Mouse (Mus musculus): ENCODE measurements around the gene Tuba3b. TPM values are rescaled to one million over a fixed set of nuclear protein-coding genes. Genes with fewer than 3 reads are reported as not detected.

The Tuba3b gene
- polyA plus RNA-seq, 1 experiment from 2014 or later = not detected

- DNase-seq (ENCODE audit: low spot score) (no peak), ATAC-seq (ENCODE audit: low read depth) (no peak)
- H3K4me1 ChIP-seq (ENCODE audit: control insufficient read depth, insufficient read depth, low read length) = no peaks in the 10 kb centered on the region
- 0 out of 2 replicates have a peak, but pooled peaks cover 5% of the 10 kb centered on the region for H3K9me3 ChIP-seq (ENCODE audit: control insufficient read depth, low read length)
- H3K27me3 ChIP-seq (replicated peaks; ENCODE audit: control insufficient read depth, insufficient read depth, low read length) = no peaks in the 10 kb centered on the region
- no peaks in the 10 kb centered on the region for H3K36me3 ChIP-seq (ENCODE audit: control insufficient read depth, insufficient read depth, low read length)
- WGBS = 88% methylated on average over 3 of the region's 3 CpGs
- H3K4me3 ChIP-seq (ENCODE audit: low read depth, low read length) = no peak overlapping the region
- no peak overlapping the region for H3K9ac ChIP-seq (ENCODE audit: low read depth, low read length)
- H3K27ac ChIP-seq (replicated peaks; ENCODE audit: low read depth, low read length) = no peak overlapping the region
- no peak overlapping the region for H3K4me2 ChIP-seq (ENCODE audit: low read depth, low read length)
Observed at GRCm38 (mm10) chr6:145665751-145666150, 50.2 kb downstream of the Tuba3b start.

DNA sequence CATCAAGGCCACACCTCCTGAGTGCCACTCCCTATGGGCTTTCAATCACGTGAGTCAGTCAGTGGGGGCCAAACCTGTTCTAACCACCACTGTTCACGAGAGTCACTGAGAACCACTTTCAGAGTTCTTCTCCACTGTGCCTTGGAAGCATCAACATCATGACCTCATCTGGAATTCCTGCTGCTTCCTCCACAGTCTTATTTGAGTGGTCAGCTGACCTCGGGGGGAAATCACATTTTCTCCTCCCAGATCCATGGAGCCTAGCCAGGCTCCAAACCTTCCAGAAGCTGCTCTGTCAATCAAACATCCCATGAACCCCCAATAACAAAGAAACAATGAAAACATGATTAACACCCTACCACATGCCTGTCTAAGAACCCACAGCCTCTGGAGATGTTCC is 52.1 kb downstream of the Tuba3b start:
- no peak for ATAC-seq (ENCODE audit: low read depth)

DNA sequence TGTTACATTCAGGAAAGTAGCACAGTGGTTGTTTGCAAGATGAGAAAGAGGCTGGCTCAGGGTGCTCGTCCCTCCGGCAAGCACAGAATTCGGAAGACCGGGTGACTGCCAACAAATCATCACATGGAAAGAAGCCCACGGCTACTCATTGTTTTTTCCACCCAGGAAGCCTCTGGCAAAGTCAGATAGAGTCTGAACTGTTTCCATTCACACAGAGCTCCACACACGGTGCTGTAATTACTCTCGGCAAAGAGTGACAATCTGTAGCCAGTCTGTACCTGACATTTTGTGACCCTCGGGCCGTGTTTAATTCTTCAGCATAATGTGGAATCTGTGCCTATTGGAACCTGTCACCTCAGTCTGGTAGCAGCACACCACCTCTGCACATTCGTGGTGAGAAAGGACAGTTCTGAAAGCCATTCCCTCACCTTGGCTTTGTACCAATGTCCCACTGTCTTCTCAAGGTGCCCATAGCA is 54.1 kb downstream of the Tuba3b start:
- Histone ChIP-seq H3K27me3 (replicated peaks; ENCODE audit: control insufficient read depth, insufficient read depth, low read length) (no peaks in the 10 kb centered on the region), H3K9me3 (ENCODE audit: control insufficient read depth, low read length) (0 out of 2 replicates have a peak, but pooled peaks cover 5% of the 10 kb centered on the region), H3K4me1 (ENCODE audit: control insufficient read depth, insufficient read depth, low read length) (no peaks in the 10 kb centered on the region), H3K9ac (ENCODE audit: low read depth, low read length) (no peak overlapping the region), H3K36me3 (ENCODE audit: control insufficient read depth, insufficient read depth, low read length) (no peaks in the 10 kb centered on the region), H3K4me2 (ENCODE audit: low read depth, low read length) (no peak overlapping the region), H3K27ac (replicated peaks; ENCODE audit: low read depth, low read length) (no peak overlapping the region), H3K4me3 (ENCODE audit: low read depth, low read length) (no peak overlapping the region)
- WGBS = 56% methylated on average over 10 of the region's 10 CpGs
- no peak for ATAC-seq (ENCODE audit: low read depth)
- no peak for DNase-seq (ENCODE audit: low spot score)

More for the DNA sequence above, 52.1 kb downstream of the Tuba3b start:
- no peak overlapping the region for H3K9ac ChIP-seq (ENCODE audit: low read depth, low read length)
- H3K36me3 ChIP-seq (ENCODE audit: control insufficient read depth, insufficient read depth, low read length) = no peaks in the 10 kb centered on the region
- no peak for DNase-seq (ENCODE audit: low spot score)
- H3K4me2 ChIP-seq (ENCODE audit: low read depth, low read length) = no peak overlapping the region
- no peaks in the 10 kb centered on the region for H3K27me3 ChIP-seq (replicated peaks; ENCODE audit: control insufficient read depth, insufficient read depth, low read length)
- H3K9me3 ChIP-seq (ENCODE audit: control insufficient read depth, low read length) = 0 out of 2 replicates have a peak, but pooled peaks cover 5% of the 10 kb centered on the region
- H3K4me1 ChIP-seq (ENCODE audit: control insufficient read depth, insufficient read depth, low read length) = no peaks in the 10 kb centered on the region
- no peak overlapping the region for H3K4me3 ChIP-seq (ENCODE audit: low read depth, low read length)
- 53% methylated on average over 3 of the region's 3 CpGs for WGBS
- H3K27ac ChIP-seq (replicated peaks; ENCODE audit: low read depth, low read length) = no peak overlapping the region

Other genes with a start within 250 kb of the Tuba3b start
- 1.3 TPM in 2 replicates for gene Lmntd1, start 1.4 kb upstream of the Tuba3b start, polyA plus RNA-seq (2014; fragmentation: Nextera tagmentation; extraction: Ambion mirVana)
- gene Rassf8, start 131.0 kb downstream of the Tuba3b start, polyA plus RNA-seq (2014; fragmentation: Nextera tagmentation; extraction: Ambion mirVana) = 13.9 and 16.6 TPM in 2 replicates
- 3.0 and 3.3 TPM in 2 replicates for gene Bhlhe41, start 249.8 kb downstream of the Tuba3b start, polyA plus RNA-seq (2014; fragmentation: Nextera tagmentation; extraction: Ambion mirVana)

Data from embryonic facial prominence, embryonic 14.5 days (tissue).